Mouse (Mus musculus) T-helper 17 cell (primary cell): ENCODE results near the gene Gm10600.
"Not testable (repeated sequence)": the region's sequence is repeated elsewhere in the genome, so short reads cannot be mapped to it uniquely, and the experiment has no call there.

Source experiments
- in situ Hi-C, 2 experiments: fragments of 300-600 bp; cut with MboI, MseI; formaldehyde crosslinking; loops; 1 replicate in 1 of 2; 2 replicates in 1 of 2; pipeline ENCODE4 v1.15.1; 2025; ENCODE audit warnings: high pct_unique_total_duplicates in 2 of 2

Gene Gm10600

GRCm38 (mm10) chr4:42240339-42240738 lies at the start of gene Gm10600:
TSS of gene Gm10600 (plus strand) at chr4:42240639.
- in situ Hi-C loops, result not testable (repeated sequence)

- in situ Hi-C loops, result loop anchor here in 1 of 2 experiments (25.0 kb wide), 1 partner anchor 493 kb away; the partner anchor contains the start of genes Ccl27a, Galt and Sigmar1
These were observed 15.0 kb downstream of the Gm10600 start, which contains the start of gene Ccl21b for GRCm38 (mm10) chr4:42255467-42255866. TSS of gene Ccl21b (plus strand) at chr4:42255767.
